Mouse (Mus musculus) cerebellum, adult 2 months (tissue): ENCODE measurements around the gene Klhl29.

Experiments
- CTCF ChIP-seq: fragments of 200-500 bp; IDR thresholded peaks from 2 replicates; pipeline ENCODE4 v1.5.1; 2011; ENCODE audit warnings: low read depth, mild to moderate bottlenecking, control low read depth, low read length, moderate library complexity, borderline replicate concordance; ENCODE audit not compliant: insufficient read depth
- POLR2A ChIP-seq: fragments of 200-500 bp; IDR thresholded peaks from 2 replicates; pipeline ENCODE4 v1.6.1; 2011; ENCODE audit warnings: low read length, control low read depth, borderline replicate concordance; ENCODE audit not compliant: insufficient read depth

DNA sequence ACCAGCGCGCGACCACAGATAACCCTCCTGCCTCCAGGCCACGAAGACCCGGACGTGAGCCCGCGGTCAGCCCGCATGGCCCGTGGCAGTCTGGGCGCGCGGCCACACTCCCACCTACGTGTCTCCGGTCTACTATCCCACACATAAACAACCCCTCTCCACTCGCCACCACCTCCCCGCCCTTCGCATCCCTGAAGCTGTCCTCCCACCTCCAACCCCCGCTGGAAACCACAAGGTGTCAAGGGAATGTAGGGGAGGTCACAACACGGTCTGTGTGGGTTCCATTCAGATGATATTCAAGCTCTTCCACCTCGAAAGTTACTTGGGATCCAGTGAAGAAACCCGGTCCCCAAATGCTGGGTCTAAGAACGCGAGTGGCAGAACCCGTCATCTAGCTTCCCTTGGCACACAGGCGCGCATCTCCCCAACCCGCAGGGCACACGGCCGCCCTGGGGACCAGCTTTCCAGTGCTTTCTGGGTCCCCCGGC is 1.2 kb downstream of the Klhl29 start:
- TF ChIP-seq POLR2A (no peak), CTCF (no peak)
